Mouse (Mus musculus) T-helper 17 cell (primary cell): Measurements from ENCODE around the gene Rfx3.

Source experiments
- in situ Hi-C, 2 experiments: fragments of 300-600 bp; cut with MboI, MseI; formaldehyde crosslinking; loops; 1 replicate in 1 of 2; 2 replicates in 1 of 2; pipeline ENCODE4 v1.15.1; 2025; ENCODE audit warnings: high pct_unique_total_duplicates in 2 of 2

The Rfx3 gene

GRCm38 (mm10) chr19:28010471-28011395, at the start of gene Rfx3:
Rfx3 (minus strand) TSS chr19:28011166.
- in situ Hi-C loops = loop anchor here (10.0 kb wide), 3 partner anchors 56 to 1474 kb away; no protein-coding TSS in a partner anchor

DNA sequence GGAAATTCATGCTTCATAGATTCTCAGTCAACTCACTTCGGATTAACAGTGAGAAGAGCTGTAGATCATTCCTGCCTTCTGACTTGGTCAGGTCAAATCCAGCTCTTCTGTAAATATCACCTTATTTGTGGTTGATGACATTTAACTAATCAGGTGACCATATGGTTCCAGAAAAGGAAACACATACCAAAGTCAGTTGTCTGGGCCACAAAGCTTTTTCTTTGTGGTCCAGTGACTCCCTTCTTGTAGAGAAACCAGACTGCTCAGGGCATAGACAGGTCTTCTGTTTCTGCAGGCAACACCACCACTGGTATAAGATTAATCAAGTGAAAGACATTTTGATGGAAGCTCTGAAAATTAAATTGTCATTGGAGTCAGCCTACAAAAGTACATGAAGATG, 41.1 kb upstream of the Rfx3 start:
- in situ Hi-C loops = loop anchor here in 1 of 2 experiments (10.0 kb wide), 1 partner anchor 283 kb away; no protein-coding TSS in a partner anchor

GRCm38 (mm10) chr19:28051571-28051970, 40.6 kb upstream of the Rfx3 start:
- in situ Hi-C loops = loop anchor here in 1 of 2 experiments (10.0 kb wide), 1 partner anchor 283 kb away; no protein-coding TSS in a partner anchor

GRCm38 (mm10) chr19:28049280-28049679, 38.3 kb upstream of the Rfx3 start:
- in situ Hi-C loops = loop anchor here in 1 of 2 experiments (5.0 to 25.0 kb wide), 3 partner anchors 97 to 1176 kb away; partner anchors contain the start of gene Pum3

DNA sequence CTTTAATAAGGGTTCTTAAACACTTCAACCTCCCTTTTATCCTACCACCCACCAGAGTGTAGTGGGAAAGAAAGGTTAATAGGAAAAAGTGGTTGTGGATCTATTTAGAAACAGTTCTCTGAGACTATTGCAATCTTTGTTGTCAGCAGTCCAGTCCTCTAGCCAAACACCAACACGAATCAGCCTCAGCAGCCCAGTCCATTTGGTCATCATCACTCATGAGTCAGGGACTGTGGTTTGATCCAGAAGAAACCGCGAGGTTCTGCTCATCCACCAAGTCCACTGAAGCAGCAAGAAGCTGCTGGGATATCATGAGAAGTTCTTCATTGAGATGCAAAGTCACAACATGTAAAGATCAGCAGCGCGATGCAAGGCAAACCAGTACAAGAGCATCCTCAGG, 35.8 kb upstream of the Rfx3 start:
- in situ Hi-C loops = loop anchor here in 1 of 2 experiments (5.0 to 25.0 kb wide), 3 partner anchors 95 to 1178 kb away; partner anchors contain the start of gene Pum3

GRCm38 (mm10) chr19:28044950-28045349, 34.0 kb upstream of the Rfx3 start:
- in situ Hi-C loops = loop anchor here in 1 of 2 experiments (5.0 to 25.0 kb wide), 3 partner anchors 93 to 1180 kb away; partner anchors contain the start of gene Pum3

DNA sequence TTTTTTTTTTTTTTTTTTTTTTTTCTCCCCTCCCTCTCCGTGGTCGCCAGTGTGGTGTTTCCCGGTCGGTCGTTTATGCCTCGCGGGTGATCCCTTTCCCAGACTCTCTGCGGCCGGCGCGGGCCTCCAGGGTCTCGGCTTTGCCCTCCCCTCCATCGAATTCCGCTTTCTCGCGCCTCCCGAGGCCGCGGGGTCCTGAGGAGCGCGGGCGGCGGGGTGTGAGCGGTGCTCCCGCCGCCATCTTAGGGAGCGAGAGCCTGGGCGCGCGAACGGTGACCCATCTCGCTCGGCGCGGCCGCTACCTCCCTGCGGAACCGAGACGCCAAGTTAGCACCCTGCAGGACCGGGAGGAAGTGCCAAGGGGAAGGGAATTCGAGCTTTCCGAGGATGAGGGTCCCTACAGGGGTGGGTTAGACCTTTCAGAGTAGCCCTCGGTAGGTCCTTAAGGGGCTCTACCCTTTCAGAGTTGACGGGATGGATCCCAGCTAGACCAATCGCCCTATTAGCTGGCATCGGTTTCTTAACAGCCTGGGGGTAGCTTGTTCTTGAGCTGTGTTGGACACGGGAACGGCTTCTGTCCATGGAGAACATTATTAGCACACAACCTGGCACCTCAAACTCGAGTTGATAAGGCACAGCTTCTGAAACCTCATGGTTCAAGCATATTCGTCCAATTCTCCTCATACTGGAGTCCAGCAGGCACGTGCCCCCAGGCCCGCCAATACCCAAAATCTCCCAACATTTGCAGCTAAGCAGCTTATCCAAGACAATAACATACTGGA, 943 bp upstream of the Rfx3 start:
- in situ Hi-C loops = loop anchor here (10.0 kb wide), 3 partner anchors 57 to 1473 kb away; no protein-coding TSS in a partner anchor

DNA sequence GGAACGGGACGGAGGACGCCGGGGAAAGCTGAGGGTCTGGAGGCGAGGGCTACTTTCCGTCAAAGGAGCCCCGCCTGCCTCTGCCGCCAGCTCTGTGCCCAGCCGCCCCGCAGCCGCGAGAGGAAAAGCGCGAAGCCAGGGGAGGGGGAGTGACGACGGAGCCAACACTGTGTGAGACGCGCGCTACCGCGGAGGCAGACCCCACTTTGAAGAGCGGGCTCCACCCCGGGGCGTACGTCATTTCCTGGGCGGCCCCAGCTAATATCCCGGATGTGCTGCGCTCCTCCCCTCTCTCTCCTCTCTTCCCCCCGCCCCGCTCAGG, 391 bp upstream of the Rfx3 start:
- in situ Hi-C loops = loop anchor here (10.0 kb wide), 3 partner anchors 57 to 1473 kb away; no protein-coding TSS in a partner anchor

- in situ Hi-C loops = loop anchor here (10.0 kb wide), 3 partner anchors 55 to 1475 kb away; no protein-coding TSS in a partner anchor
Measured at GRCm38 (mm10) chr19:28009587-28010281, 1.2 kb downstream of the Rfx3 start.

DNA sequence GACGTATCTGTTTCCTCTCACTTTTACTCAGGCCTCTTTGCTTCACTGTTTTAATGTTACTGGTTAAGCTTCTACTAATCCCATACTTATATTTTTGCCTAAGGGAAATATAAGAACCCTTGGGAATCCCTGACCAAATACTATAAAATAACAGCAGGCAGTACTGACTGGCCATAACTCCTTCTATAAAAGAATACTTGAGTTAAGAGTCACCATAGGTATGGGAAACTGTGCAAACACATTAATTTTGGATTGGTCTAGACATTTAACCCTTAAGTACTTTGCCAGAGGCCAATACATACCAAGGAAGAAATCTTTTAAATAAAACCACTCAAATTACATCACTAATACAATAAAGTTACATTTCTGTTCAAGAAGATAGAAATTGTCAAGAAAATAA, 6.8 kb downstream of the Rfx3 start:
- in situ Hi-C loops = no loop called here

DNA sequence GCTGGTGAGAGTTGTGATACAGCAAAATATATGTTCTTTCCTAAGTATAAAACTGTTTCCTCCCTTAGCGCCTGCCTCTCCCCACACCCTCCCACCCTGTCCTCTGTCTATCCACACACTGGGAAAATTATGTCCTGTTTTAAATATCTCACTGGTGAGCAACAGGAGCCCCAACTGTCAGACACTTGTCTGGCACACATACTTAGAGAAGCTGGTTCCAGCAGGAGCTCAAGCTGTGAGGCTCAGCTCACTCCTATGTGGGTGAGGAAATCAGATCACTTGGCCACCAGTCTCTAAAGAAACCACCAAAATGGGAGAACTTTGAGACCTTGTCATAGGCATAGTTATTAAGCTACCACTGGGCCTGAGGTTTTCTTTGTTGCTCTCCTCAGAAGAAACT, 7.5 kb downstream of the Rfx3 start:
- in situ Hi-C loops = no loop called here

- in situ Hi-C loops = no loop called here
Measured at GRCm38 (mm10) chr19:28002708-28003107, 8.3 kb downstream of the Rfx3 start.

DNA sequence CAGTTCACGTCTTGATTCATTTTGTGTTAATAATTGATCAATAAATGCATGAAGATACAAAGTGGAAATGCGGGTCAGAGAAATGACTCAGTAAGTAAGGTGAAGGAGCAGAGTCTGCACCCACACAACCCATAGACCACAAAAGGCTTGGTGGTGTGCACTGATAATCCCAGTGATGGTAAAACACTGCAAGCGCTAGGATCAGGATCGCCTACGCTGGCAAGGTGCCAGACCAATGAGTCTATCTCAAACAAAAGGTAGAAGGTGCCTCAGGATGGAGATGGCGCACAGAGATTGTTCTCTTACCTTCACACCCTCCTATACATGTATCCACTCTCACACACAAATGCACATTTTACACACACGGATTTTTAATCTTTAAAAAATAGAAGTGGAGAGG, 18.2 kb downstream of the Rfx3 start:
- in situ Hi-C loops = no loop called here

DNA sequence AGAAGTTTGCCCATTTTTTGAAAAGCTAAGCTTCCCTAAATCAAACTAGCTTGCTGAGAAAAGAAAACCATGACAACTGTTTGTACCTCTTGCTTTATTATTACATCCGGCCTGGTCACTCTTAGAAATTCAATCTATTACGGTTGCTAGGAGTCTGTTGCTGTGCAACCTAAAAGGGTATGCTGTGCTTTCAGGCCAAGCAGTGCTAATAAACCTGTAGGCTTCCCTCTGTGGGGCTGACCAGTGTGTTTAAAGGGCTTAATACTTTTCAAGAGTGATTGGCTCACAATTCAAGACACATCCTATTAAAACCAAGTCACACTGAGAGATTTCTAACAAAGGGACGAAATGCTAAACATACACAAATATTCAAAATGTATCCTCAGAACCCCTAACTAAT, 22.2 kb downstream of the Rfx3 start:
- in situ Hi-C loops = no loop called here

DNA sequence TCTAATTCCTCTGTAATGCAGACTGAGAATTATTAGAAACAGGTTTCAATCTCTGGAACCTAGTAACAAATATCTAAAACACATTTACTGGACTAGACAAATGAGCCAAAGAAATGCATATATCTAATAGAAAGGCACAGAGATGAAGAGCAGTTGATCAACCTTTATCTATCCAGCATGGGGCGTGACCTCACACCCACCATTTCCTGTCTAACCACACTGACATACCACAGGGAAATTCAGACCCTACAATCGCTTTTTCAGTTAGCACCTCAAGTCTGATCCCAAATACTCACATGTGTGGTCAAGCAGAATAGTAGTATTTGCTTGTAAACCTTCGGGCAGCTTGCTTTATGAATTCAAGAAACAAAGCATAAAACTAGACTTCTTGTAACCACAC, 43.4 kb downstream of the Rfx3 start:
- in situ Hi-C loops = no loop called here

DNA sequence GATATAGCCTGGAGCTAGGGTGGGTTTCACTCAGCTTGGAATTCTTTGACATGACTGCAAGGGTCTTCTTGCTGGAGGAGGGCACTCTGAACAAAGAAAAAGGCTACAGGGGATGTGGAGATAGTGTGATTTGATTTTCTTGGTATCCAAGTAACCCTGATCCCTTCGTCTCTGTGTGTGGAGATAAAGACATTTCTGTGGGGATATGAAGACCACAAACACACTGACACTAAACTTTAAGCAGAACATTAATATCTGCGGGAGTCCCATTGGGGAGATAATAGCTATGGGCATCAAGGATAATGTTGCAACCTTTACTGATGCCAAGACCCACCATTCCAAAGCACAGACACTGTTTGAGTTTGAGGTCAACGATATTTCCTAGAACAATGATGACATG, 49.7 kb downstream of the Rfx3 start:
- in situ Hi-C loops = no loop called here

DNA sequence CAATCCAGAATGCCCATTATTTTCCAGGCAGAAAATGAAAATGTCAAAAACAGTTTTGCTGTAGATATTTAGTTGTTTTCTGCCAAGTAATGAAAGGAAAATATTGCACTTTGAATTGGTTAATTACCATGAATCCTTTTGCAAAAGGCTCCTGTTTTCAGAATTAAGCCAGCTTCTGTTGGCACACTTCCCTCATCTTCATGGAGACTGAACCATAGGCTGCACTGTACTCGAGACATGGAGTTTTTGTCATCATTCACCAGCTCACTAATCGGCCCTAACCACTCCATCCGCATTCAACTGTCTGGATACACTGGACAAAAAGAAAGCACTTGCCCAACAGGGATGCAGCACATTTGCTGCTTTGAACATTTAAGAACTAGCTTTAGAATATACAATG, 75.5 kb downstream of the Rfx3 start:
- in situ Hi-C loops = loop anchor here in 1 of 2 experiments (25.0 kb wide), 1 partner anchor 427 kb away; no protein-coding TSS in a partner anchor

GRCm38 (mm10) chr19:27931136-27931535, 79.8 kb downstream of the Rfx3 start:
- in situ Hi-C loops = loop anchor here in 1 of 2 experiments (25.0 kb wide), 1 partner anchor 431 kb away; no protein-coding TSS in a partner anchor

- in situ Hi-C loops = loop anchor here in 1 of 2 experiments (25.0 kb wide), 1 partner anchor 436 kb away; no protein-coding TSS in a partner anchor
Measured at GRCm38 (mm10) chr19:27926378-27926777, 84.6 kb downstream of the Rfx3 start.

DNA sequence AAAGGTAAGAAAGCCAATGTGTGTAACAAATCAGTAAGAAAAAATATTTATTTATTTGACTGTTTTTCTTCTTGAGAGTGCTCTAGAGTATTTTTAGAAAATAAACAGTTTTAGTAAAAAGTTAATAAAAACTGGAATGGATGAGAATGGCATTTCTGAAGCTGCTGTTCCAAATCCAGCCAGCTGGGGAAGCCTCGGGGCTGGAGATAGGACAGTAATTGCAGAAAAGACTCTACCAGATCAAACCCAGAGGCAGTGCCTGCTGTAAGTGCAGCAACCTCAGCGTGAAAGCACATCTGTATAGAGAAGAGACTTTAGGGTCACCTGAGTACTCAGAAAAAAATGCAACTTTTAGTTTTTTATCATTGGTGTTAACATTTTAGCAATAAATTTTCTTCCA, 91.9 kb downstream of the Rfx3 start:
- in situ Hi-C loops = no loop called here

GRCm38 (mm10) chr19:27916446-27916845, 94.5 kb downstream of the Rfx3 start:
- in situ Hi-C loops = no loop called here
